Mouse (Mus musculus) mouse embryonic stem cell (cell line): ENCODE results near the gene Taar7e.

Source experiments
- in situ Hi-C, 2 experiments: fragments of 300-500 bp; cut with MboI; formaldehyde crosslinking; loops; 1 replicate in 1 of 2; 3 replicates in 1 of 2; pipeline ENCODE4 v1.14.3; 2019 to 2020; ENCODE audit warnings: low sequenced_read_pairs in 2 of 2, low pct_unique_long_range_greater_than_20kb in 1 of 2, mixed read lengths in 1 of 2; ENCODE audit not compliant: unreplicated experiment in 1 of 2

Gene Taar7e

GRCm38 (mm10) chr10:24037314-24037713, at the start of gene Taar7e:
Taar7e (plus strand) TSS chr10:24037614.
- in situ Hi-C loops, result no loop called here

- in situ Hi-C loops, result loop anchor here (25.0 kb wide), 2 partner anchors 94 to 319 kb away; partner anchors contain the start of genes Taar8a (in 1 of the 2) and Taar8b (in 1 of the 2)
These were observed 44.0 kb upstream of the Taar7e start, which contains the start of gene Taar7a for GRCm38 (mm10) chr10:23993381-23993780. Taar7a (minus strand) TSS chr10:23993481.

GRCm38 (mm10) chr10:23999639-24000038, 37.8 kb upstream of the Taar7e start, which contains the start of gene Taar7b:
Taar7b (plus strand) TSS chr10:23999939.
- in situ Hi-C loops, result loop anchor here (25.0 kb wide), 2 partner anchors 88 to 313 kb away; partner anchors contain the start of genes Taar8a (in 1 of the 2) and Taar8b (in 1 of the 2)

GRCm38 (mm10) chr10:24006442-24006841, 31.0 kb upstream of the Taar7e start:
- in situ Hi-C loops, result no loop called here

- in situ Hi-C loops, result no loop called here
These were observed 30.4 kb upstream of the Taar7e start for GRCm38 (mm10) chr10:24007034-24007433.

GRCm38 (mm10) chr10:24008143-24008542, 29.3 kb upstream of the Taar7e start:
- in situ Hi-C loops, result no loop called here

- in situ Hi-C loops, result no loop called here
These were observed 10.5 kb upstream of the Taar7e start, which contains the start of gene Taar7d for GRCm38 (mm10) chr10:24026922-24027321. Taar7d (plus strand) TSS chr10:24027222.

GRCm38 (mm10) chr10:24031347-24031746, 6.1 kb upstream of the Taar7e start:
- in situ Hi-C loops, result no loop called here

GRCm38 (mm10) chr10:24040120-24040869, 2.9 kb downstream of the Taar7e start:
- in situ Hi-C loops, result no loop called here

- in situ Hi-C loops, result no loop called here
These were observed 11.8 kb downstream of the Taar7e start, which contains the start of gene Taar7f for GRCm38 (mm10) chr10:24049210-24049609. Taar7f (plus strand) TSS chr10:24049510.

- in situ Hi-C loops, result no loop called here
These were observed 14.6 kb downstream of the Taar7e start for GRCm38 (mm10) chr10:24052039-24052438.

- in situ Hi-C loops, result no loop called here
These were observed 21.6 kb downstream of the Taar7e start for GRCm38 (mm10) chr10:24058986-24059385.

GRCm38 (mm10) chr10:24074751-24075150, 37.3 kb downstream of the Taar7e start:
- in situ Hi-C loops, result loop anchor here in 1 of 2 experiments (25.0 kb wide), 1 partner anchor 87 kb away; the partner anchor contains the start of genes Taar6, Taar7a and Taar7b

GRCm38 (mm10) chr10:24076200-24076599, 38.8 kb downstream of the Taar7e start, which contains the start of gene Taar8a:
Taar8a (plus strand) TSS chr10:24076500.
- in situ Hi-C loops, result loop anchor here in 1 of 2 experiments (25.0 kb wide), 1 partner anchor 89 kb away; the partner anchor contains the start of genes Taar6, Taar7a and Taar7b

- in situ Hi-C loops, result loop anchor here in 1 of 2 experiments (25.0 kb wide), 1 partner anchor 93 kb away; the partner anchor contains the start of genes Taar6, Taar7a and Taar7b
These were observed 42.8 kb downstream of the Taar7e start for GRCm38 (mm10) chr10:24080166-24080565.

GRCm38 (mm10) chr10:24085936-24086335, 48.5 kb downstream of the Taar7e start:
- in situ Hi-C loops, result loop anchor here in 1 of 2 experiments (25.0 kb wide), 1 partner anchor 99 kb away; the partner anchor contains the start of genes Taar6, Taar7a and Taar7b

- in situ Hi-C loops, result loop anchor here in 1 of 2 experiments (25.0 kb wide), 1 partner anchor 99 kb away; the partner anchor contains the start of genes Taar6, Taar7a and Taar7b
These were observed 49.1 kb downstream of the Taar7e start for GRCm38 (mm10) chr10:24086555-24086954.

GRCm38 (mm10) chr10:24087168-24087567, 49.8 kb downstream of the Taar7e start:
- in situ Hi-C loops, result loop anchor here in 1 of 2 experiments (25.0 kb wide), 1 partner anchor 100 kb away; the partner anchor contains the start of genes Taar6, Taar7a and Taar7b
